Mouse (Mus musculus): ENCODE results near the gene Tex52. TPM values are rescaled to one million over a fixed set of nuclear protein-coding genes. Genes with fewer than 3 reads are reported as not detected.

Gene Tex52
- total and polyA plus RNA-seq, 2 experiments = not detected

- Histone ChIP-seq H3K36me3 (ENCODE audit: control insufficient read depth, insufficient read depth, low read length) (no peaks in the 10 kb centered on the region), H3K4me3 (ENCODE audit: insufficient read depth, low read depth, low read length) (no peak overlapping the region), H3K27ac (replicated peaks; ENCODE audit: insufficient read depth, low read depth, low read length) (no peak overlapping the region), H3K27me3 (ENCODE audit: control insufficient read depth, insufficient read depth, low read length) (no peaks in the 10 kb centered on the region), H3K9ac (ENCODE audit: low read depth, low read length) (no peak overlapping the region), H3K79me2 (ENCODE audit: control insufficient read depth, insufficient read depth, low read length) (no peaks in the 10 kb centered on the region), H3K4me1 (ENCODE audit: control insufficient read depth, insufficient read depth, low read length) (peaks cover 2% of the 10 kb centered on the region)
- DNase-seq (ENCODE audit: extremely low read depth, low read depth, low spot score) = no peak
- TF ChIP-seq POLR2A (IDR thresholded peaks at IDR 0.05; ENCODE audit: extremely low read depth, insufficient read depth, low read length) (no peak), CTCF (IDR thresholded peaks at IDR 0.05; ENCODE audit: low read depth, low read length) (no peak)
- WGBS = 80% methylated on average over 7 of the region's 7 CpGs
These were observed 8.5 kb downstream of the Tex52 start for GRCm38 (mm10) chr6:128383752-128384151.

GRCm38 (mm10) chr6:128385026-128385425 lies 9.8 kb downstream of the Tex52 start:
- TF ChIP-seq POLR2A (IDR thresholded peaks at IDR 0.05; ENCODE audit: extremely low read depth, insufficient read depth, low read length) = no peak
- H3K4me3 ChIP-seq (ENCODE audit: insufficient read depth, low read depth, low read length) = no peak overlapping the region
- no peaks in the 10 kb centered on the region for H3K79me2 ChIP-seq (ENCODE audit: control insufficient read depth, insufficient read depth, low read length)
- 83% methylated on average over 1 of the region's 1 CpGs for WGBS
- no peak for DNase-seq (ENCODE audit: extremely low read depth, low read depth, low spot score)
- H3K36me3 ChIP-seq (ENCODE audit: control insufficient read depth, insufficient read depth, low read length) = no peaks in the 10 kb centered on the region
- H3K9ac ChIP-seq (ENCODE audit: low read depth, low read length) = no peak overlapping the region
- H3K27me3 ChIP-seq (ENCODE audit: control insufficient read depth, insufficient read depth, low read length) = no peaks in the 10 kb centered on the region
- peaks cover 2% of the 10 kb centered on the region for H3K4me1 ChIP-seq (ENCODE audit: control insufficient read depth, insufficient read depth, low read length)
- no peak overlapping the region for H3K27ac ChIP-seq (replicated peaks; ENCODE audit: insufficient read depth, low read depth, low read length)

GRCm38 (mm10) chr6:128389185-128389584 lies 13.9 kb downstream of the Tex52 start:
- Histone ChIP-seq H3K27me3 (ENCODE audit: control insufficient read depth, insufficient read depth, low read length) (no peaks in the 10 kb centered on the region), H3K4me1 (ENCODE audit: control insufficient read depth, insufficient read depth, low read length) (no peaks in the 10 kb centered on the region), H3K36me3 (ENCODE audit: control insufficient read depth, insufficient read depth, low read length) (no peaks in the 10 kb centered on the region), H3K9ac (ENCODE audit: low read depth, low read length) (no peak overlapping the region), H3K27ac (replicated peaks; ENCODE audit: insufficient read depth, low read depth, low read length) (no peak overlapping the region), H3K4me3 (ENCODE audit: insufficient read depth, low read depth, low read length) (no peak overlapping the region), H3K79me2 (ENCODE audit: control insufficient read depth, insufficient read depth, low read length) (no peaks in the 10 kb centered on the region)
- 100% methylated on average over 1 of the region's 1 CpGs for WGBS
- no peak for DNase-seq (ENCODE audit: extremely low read depth, low read depth, low spot score)
- TF ChIP-seq POLR2A (IDR thresholded peaks at IDR 0.05; ENCODE audit: extremely low read depth, insufficient read depth, low read length) = no peak
- TF ChIP-seq CTCF (IDR thresholded peaks at IDR 0.05; ENCODE audit: low read depth, low read length) = no peak

- TF ChIP-seq CTCF (IDR thresholded peaks at IDR 0.05; ENCODE audit: low read depth, low read length) (no peak), POLR2A (IDR thresholded peaks at IDR 0.05; ENCODE audit: extremely low read depth, insufficient read depth, low read length) (no peak)
These were observed 15.4 kb downstream of the Tex52 start for GRCm38 (mm10) chr6:128390683-128391082.

GRCm38 (mm10) chr6:128397574-128398261 lies 22.5 kb downstream of the Tex52 start:
- H3K36me3 ChIP-seq (ENCODE audit: control insufficient read depth, insufficient read depth, low read length) = no peaks in the 10 kb centered on the region
- DNase-seq (ENCODE audit: extremely low read depth, low read depth, low spot score) = peak; percentile 76
- H3K4me3 ChIP-seq (ENCODE audit: insufficient read depth, low read depth, low read length) = no peak overlapping the region
- 0 out of 2 replicates have a peak, but pooled peaks cover 2% of the 10 kb centered on the region for H3K4me1 ChIP-seq (ENCODE audit: control insufficient read depth, insufficient read depth, low read length)
- WGBS = 38% methylated on average over 7 of the region's 7 CpGs
- TF ChIP-seq POLR2A (IDR thresholded peaks at IDR 0.05; ENCODE audit: extremely low read depth, insufficient read depth, low read length) (no peak), CTCF (IDR thresholded peaks at IDR 0.05; ENCODE audit: low read depth, low read length) (no peak)
- H3K9ac ChIP-seq (ENCODE audit: low read depth, low read length) = no peak overlapping the region
- H3K27me3 ChIP-seq (ENCODE audit: control insufficient read depth, insufficient read depth, low read length) = no peaks in the 10 kb centered on the region
- no peak overlapping the region for H3K27ac ChIP-seq (replicated peaks; ENCODE audit: insufficient read depth, low read depth, low read length)
- H3K79me2 ChIP-seq (ENCODE audit: control insufficient read depth, insufficient read depth, low read length) = no peaks in the 10 kb centered on the region

More at GRCm38 (mm10) chr6:128390683-128391082, 15.4 kb downstream of the Tex52 start:
- H3K27me3 ChIP-seq (ENCODE audit: control insufficient read depth, insufficient read depth, low read length) = no peaks in the 10 kb centered on the region
- no peaks in the 10 kb centered on the region for H3K36me3 ChIP-seq (ENCODE audit: control insufficient read depth, insufficient read depth, low read length)
- WGBS = 61% methylated on average over 1 of the region's 1 CpGs
- H3K79me2 ChIP-seq (ENCODE audit: control insufficient read depth, insufficient read depth, low read length) = no peaks in the 10 kb centered on the region
- no peak overlapping the region for H3K27ac ChIP-seq (replicated peaks; ENCODE audit: insufficient read depth, low read depth, low read length)
- DNase-seq (ENCODE audit: extremely low read depth, low read depth, low spot score) = no peak
- no peak overlapping the region for H3K9ac ChIP-seq (ENCODE audit: low read depth, low read length)
- no peaks in the 10 kb centered on the region for H3K4me1 ChIP-seq (ENCODE audit: control insufficient read depth, insufficient read depth, low read length)
- no peak overlapping the region for H3K4me3 ChIP-seq (ENCODE audit: insufficient read depth, low read depth, low read length)

GRCm38 (mm10) chr6:128398996-128399395 lies 23.7 kb downstream of the Tex52 start, which contains the start of gene Nrip2:
Gene Nrip2, plus strand, starts transcription at chr6:128399296.
- no peaks in the 10 kb centered on the region for H3K79me2 ChIP-seq (ENCODE audit: control insufficient read depth, insufficient read depth, low read length)
- DNase-seq (ENCODE audit: extremely low read depth, low read depth, low spot score) = no peak
- no peak for TF ChIP-seq CTCF (IDR thresholded peaks at IDR 0.05; ENCODE audit: low read depth, low read length)
- H3K9ac ChIP-seq (ENCODE audit: low read depth, low read length) = no peak within 1 kb of the TSS
- H3K36me3 ChIP-seq (ENCODE audit: control insufficient read depth, insufficient read depth, low read length) = no peaks in the 10 kb centered on the region
- H3K27me3 ChIP-seq (ENCODE audit: control insufficient read depth, insufficient read depth, low read length) = no peaks in the 10 kb centered on the region
- no peak within 1 kb of the TSS for H3K4me3 ChIP-seq (ENCODE audit: insufficient read depth, low read depth, low read length)
- H3K27ac ChIP-seq (replicated peaks; ENCODE audit: insufficient read depth, low read depth, low read length) = no peak within 1 kb of the TSS
- H3K4me1 ChIP-seq (ENCODE audit: control insufficient read depth, insufficient read depth, low read length) = 0 out of 2 replicates have a peak, but pooled peaks cover 2% of the 10 kb centered on the region
- WGBS = 73% methylated on average over 3 of the region's 3 CpGs

All from liver, adult 2 months (tissue).